15 mouse cellular contexts compared by ENCODE assay signal in the genomic region with DNA sequence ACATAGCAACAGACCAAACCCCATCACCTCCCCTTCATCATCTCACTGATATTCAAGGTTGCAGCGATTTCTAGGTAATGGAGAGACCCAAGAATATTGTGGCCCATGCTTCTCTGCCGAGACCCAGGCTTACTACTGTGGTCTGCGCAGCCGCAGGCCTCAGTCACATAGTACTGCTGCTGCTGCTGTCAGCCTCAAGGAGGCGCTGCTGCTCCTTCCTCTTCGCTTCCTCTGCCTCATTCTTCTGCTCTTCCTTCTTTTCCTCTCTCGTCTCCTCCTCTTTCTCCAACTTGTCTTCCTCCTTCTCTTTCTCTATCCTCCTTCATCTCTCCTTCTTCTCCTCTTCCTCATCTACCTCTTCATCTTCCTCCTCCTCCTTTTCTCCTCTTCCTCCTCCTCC. TPM values are rescaled to one million over a fixed set of nuclear protein-coding genes. Genes with fewer than 3 reads are reported as not detected.
A peak's percentile ranks its signal among the peaks of the same experiment; 100 is the strongest.
DNase-seq lines count a peak whose midpoint lies in the region; ATAC-seq and TF ChIP-seq lines count a peak whose summit lies in the region.
"Had no signal": no experiment of that assay in that cellular context is flagged by ENCODE, and none has a peak within 500 bp of the region (broad histone marks: within the 10 kb centered on the region; RNA-seq: fewer than 3 reads in every experiment).

No protein-coding gene starts in this region.

- H3K27ac ChIP-seq in layer of hippocampus, adult 2 months = no peak overlapping the region
- H3K27ac ChIP-seq in CH12.LX (ENCODE audit: insufficient read depth, low read depth) = no peak overlapping the region
- no peak overlapping the region for H3K27ac ChIP-seq in ES-E14 (ENCODE audit: insufficient read depth, low read depth, low read length, poor library complexity, severe bottlenecking)
- H3K27ac ChIP-seq in midbrain, embryonic 16.5 days (ENCODE audit: low read length) = no peak overlapping the region
- H3K27ac ChIP-seq: embryonic facial prominence, embryonic 10.5 days; stomach, embryonic 15.5 days had no signal

- H3K27me3 ChIP-seq in CH12.LX (replicated peaks) = no peaks in the 10 kb centered on the region
- no peaks in the 10 kb centered on the region for H3K27me3 ChIP-seq in midbrain, embryonic 16.5 days (ENCODE audit: control insufficient read depth, insufficient read depth, low read depth, low read length)
- H3K27me3 ChIP-seq: stomach, embryonic 15.5 days had no signal

- ATAC-seq in midbrain, embryonic 16.5 days = no peak
- ATAC-seq: CD4-positive, CD25-positive, alpha-beta regulatory T cell, adult 4 months had no signal

- dilution Hi-C loops in CH12.LX (cut with MboI; ENCODE audit: extremely low pct_ligation_motif_present, extremely low pct_unique_long_range_greater_than_20kb, low sequenced_read_pairs) = no loop called here

- H3K9ac ChIP-seq in CH12.LX (ENCODE audit: insufficient read depth, low read depth) = no peak overlapping the region
- no peak overlapping the region for H3K9ac ChIP-seq in ES-E14 (ENCODE audit: insufficient read depth, low read depth, low read length, poor library complexity, severe bottlenecking)
- no peak overlapping the region for H3K9ac ChIP-seq in midbrain, embryonic 16.5 days (ENCODE audit: low read depth, low read length)
- H3K9ac ChIP-seq: stomach, embryonic 15.5 days had no signal

- no peak for TF ChIP-seq POLR2A in CH12.LX (IDR thresholded peaks at IDR 0.05; ENCODE audit: low read depth, low read length)

- H3K36me3 ChIP-seq in CH12.LX (replicated peaks in 1 of 2; ENCODE audit: control insufficient read depth in 1 of 2, insufficient read depth in 1 of 2, low read length in 1 of 2) = no peaks in the 10 kb centered on the region
- H3K36me3 ChIP-seq in ES-E14 (ENCODE audit: control insufficient read depth, insufficient read depth, low read length, poor library complexity, severe bottlenecking) = no peaks in the 10 kb centered on the region
- H3K36me3 ChIP-seq in midbrain, embryonic 16.5 days (ENCODE audit: control insufficient read depth, insufficient read depth, low read length) = no peaks in the 10 kb centered on the region
- H3K36me3 ChIP-seq: embryonic facial prominence, embryonic 10.5 days; stomach, embryonic 15.5 days had no signal

- TF ChIP-seq CTCF in layer of hippocampus, adult 2 months (conservative IDR thresholded peaks at IDR 0.05) = peak; percentile 54
- TF ChIP-seq CTCF in CH12.LX (conservative IDR thresholded peaks at IDR 0.05 in 1 of 2, IDR thresholded peaks at IDR 0.05 in 1 of 2; ENCODE audit: low read depth in 2 of 2, low read length in 2 of 2) = peak in 1 of 2 experiments; percentile 56; a peak in 3 of 4 replicates

- 53% methylated on average over 7 of the region's 7 CpGs for whole genome bisulfite sequencing in midbrain, embryonic 16.5 days

- TF ChIP-seq RAD21 in CH12.LX (IDR thresholded peaks at IDR 0.05; ENCODE audit: low read depth, low read length) = peak; percentile 44

- H3K4me2 ChIP-seq in CH12.LX (ENCODE audit: insufficient read depth, low read depth, poor library complexity, severe bottlenecking) = no peak overlapping the region
- no peak overlapping the region for H3K4me2 ChIP-seq in midbrain, embryonic 16.5 days (ENCODE audit: low read length)
- H3K4me2 ChIP-seq: stomach, embryonic 15.5 days had no signal

- no peak overlapping the region for H3K4me3 ChIP-seq in layer of hippocampus, adult 2 months
- no peak overlapping the region for H3K4me3 ChIP-seq in CH12.LX (replicated peaks in 1 of 3; ENCODE audit: low read depth in 2 of 3, low read length in 2 of 3, poor library complexity in 1 of 3)
- H3K4me3 ChIP-seq in ES-E14 (ENCODE audit: insufficient read depth in 1 of 2, low read depth in 1 of 2, low read length in 2 of 2, poor library complexity in 1 of 2, severe bottlenecking in 1 of 2) = no peak overlapping the region
- H3K4me3 ChIP-seq in midbrain, embryonic 16.5 days (ENCODE audit: low read depth, low read length) = no peak overlapping the region
- H3K4me3 ChIP-seq: embryonic facial prominence, embryonic 10.5 days; stomach, embryonic 15.5 days had no signal

- in situ Hi-C loops in CH12.LX (cut with MboI; ENCODE audit: low pct_ligation_motif_present, low pct_unique_long_range_greater_than_20kb, low sequenced_read_pairs) (no loop called here), ES-E14 (cut with MboI; ENCODE audit: low sequenced_read_pairs in 2 of 2, unreplicated experiment in 2 of 2) (loop anchor here in 1 of 2 experiments (10.0 kb wide), 1 partner anchor 150 kb away; no protein-coding TSS in a partner anchor)

- H3K9me3 ChIP-seq in CH12.LX (replicated peaks; ENCODE audit: low read length) = no peaks in the 10 kb centered on the region
- no peaks in the 10 kb centered on the region for H3K9me3 ChIP-seq in ES-E14 (ENCODE audit: control insufficient read depth, insufficient read depth, low read depth, low read length)
- no peaks in the 10 kb centered on the region for H3K9me3 ChIP-seq in midbrain, embryonic 16.5 days (replicated peaks; ENCODE audit: control insufficient read depth, low read length, poor library complexity, severe bottlenecking)
- H3K9me3 ChIP-seq: stomach, embryonic 15.5 days had no signal

- no peak for DNase-seq in layer of hippocampus, adult 2 months (ENCODE audit: low spot score in 2 of 2)
- DNase-seq in layer of hippocampus, postnatal 36 days = no peak
- DNase-seq in CH12.LX (ENCODE audit: extremely low read depth) (peak; percentile 22), ES-E14 (ENCODE audit: low read depth, low spot score) (peak; percentile 58)
- DNase-seq in lung, postnatal 14 days = peak; percentile 28
- DNase-seq in frontal cortex, postnatal 14 days (ENCODE audit: low spot score in 2 of 2) = no peak
- DNase-seq: adrenal gland, postnatal 10 days; cerebellum, postnatal 14 days; heart, adult 11 months; kidney, postnatal 25 days had no signal

- H3K79me2 ChIP-seq in CH12.LX (replicated peaks; ENCODE audit: control insufficient read depth, extremely low read depth, insufficient read depth, poor library complexity, severe bottlenecking) = no peaks in the 10 kb centered on the region

- peaks cover 0 to 8% of the 10 kb centered on the region in 2 experiments; a peak in 2 of 4 replicates for H3K4me1 ChIP-seq in CH12.LX (ENCODE audit: control insufficient read depth in 1 of 2, insufficient read depth in 2 of 2)
- H3K4me1 ChIP-seq in ES-E14 (ENCODE audit: control insufficient read depth in 2 of 2, insufficient read depth in 2 of 2, low read length in 2 of 2, poor library complexity in 1 of 2) = peaks cover 0 to 4% of the 10 kb centered on the region in 2 experiments; a peak in 2 of 4 replicates
- no peaks in the 10 kb centered on the region for H3K4me1 ChIP-seq in midbrain, embryonic 16.5 days (ENCODE audit: control insufficient read depth, insufficient read depth, low read length)
- H3K4me1 ChIP-seq: embryonic facial prominence, embryonic 10.5 days; stomach, embryonic 15.5 days had no signal

- no peak for TF ChIP-seq EP300 in CH12.LX (IDR thresholded peaks at IDR 0.05; ENCODE audit: low read length)

TF ChIP-seq in CH12.LX, 34 proteins besides CTCF, POLR2A, EP300 and RAD21:
- TF ChIP-seq NRF1 (IDR thresholded peaks at IDR 0.05; ENCODE audit: low read depth, low read length) = peak; percentile 39; the same call in 1 of the 2 replicates
- no peak for TF ChIP-seq USF1 (IDR thresholded peaks at IDR 0.05; ENCODE audit: low read depth, low read length)
- TF ChIP-seq SMC3 (IDR thresholded peaks at IDR 0.05; ENCODE audit: low read depth, low read length) = peak; percentile 26
- no peak for TF ChIP-seq IRF4 (IDR thresholded peaks at IDR 0.05; ENCODE audit: low read depth, low read length)

TF ChIP-seq in ES-E14, 5 proteins besides CTCF, POLR2A, EP300 and RAD21:
- TF ChIP-seq ZNF384 (IDR thresholded peaks at IDR 0.05; ENCODE audit: low read depth, low read length) = no peak
- TF ChIP-seq CHD2 (IDR thresholded peaks at IDR 0.05; ENCODE audit: low read depth, low read length) = no peak
- no peak for TF ChIP-seq ZC3H11A (IDR thresholded peaks at IDR 0.05; ENCODE audit: borderline replicate concordance, low read depth, low read length)
- no peak for TF ChIP-seq MAFK (IDR thresholded peaks at IDR 0.05; ENCODE audit: insufficient read depth, low read depth, low read length)
- no peak for TF ChIP-seq HCFC1 (IDR thresholded peaks at IDR 0.05; ENCODE audit: borderline replicate concordance, insufficient read depth, low read length)

RNA-seq across cellular contexts. Expression of a gene that starts 22.4 kb away (rescaled TPM):
- total RNA-seq in layer of hippocampus, adult 2 months (2021) = under 1 TPM; 0.61 to 1.00 TPM
- total RNA-seq in layer of hippocampus, postnatal 36 days (2021) = 1 to 10 TPM; 1.2 to 1.5 TPM
- 244 and 294 TPM in 2 replicates for total RNA-seq in CH12.LX (2012; rRNA removed)
- 768 and 838 TPM in 2 replicates for total RNA-seq in CH12.LX (2014; rRNA removed)
- 203 and 221 TPM in 2 replicates for polyA plus RNA-seq in CH12.LX (2012; ENCODE audit: insufficient read length, low read depth)
- 191 and 351 TPM in 2 replicates for total RNA-seq in ES-E14 (2012; rRNA removed)
- 31.9 and 49.3 TPM in 2 replicates for polyA plus RNA-seq in midbrain, embryonic 16.5 days (2015; fragmentation: Nextera tagmentation; extraction: Ambion mirVana)
- total RNA-seq: left cerebral cortex, adult 18-20 months had no signal

RNA-seq across cellular contexts. Expression of a gene that starts 23.4 kb away (rescaled TPM):
- total RNA-seq in layer of hippocampus, adult 2 months (2021) = 100 to 1,000 TPM; 474 to 477 TPM
- total RNA-seq in layer of hippocampus, postnatal 36 days (2021) = 100 to 1,000 TPM; 459 to 516 TPM
- total RNA-seq in CH12.LX (2012; rRNA removed) (3.9 and 4.7 TPM in 2 replicates), CH12.LX (2014; rRNA removed) (4.5 and 6.2 TPM in 2 replicates), ES-E14 (2012; rRNA removed) (6.5 and 14.0 TPM in 2 replicates)
- 6.9 and 8.3 TPM in 2 replicates for polyA plus RNA-seq in CH12.LX (2012; ENCODE audit: insufficient read length, low read depth)
- polyA plus RNA-seq in midbrain, embryonic 16.5 days (2015; fragmentation: Nextera tagmentation; extraction: Ambion mirVana) = 86.7 and 102 TPM in 2 replicates

Comparison
In these comparisons a context has a peak if more than half of its experiments do, and no peak if none do; other contexts are left out.
1. DNase-seq: peak in CH12.LX (single experiment), ES-E14 (single experiment) and lung, postnatal 14 days (single experiment); none in layer of hippocampus, adult 2 months (0 of 2), layer of hippocampus, postnatal 36 days (0 of 2) and frontal cortex, postnatal 14 days (0 of 2).
2. RNA of a gene that starts 22.4 kb away (total RNA-seq): 244 to 838 TPM in CH12.LX and 191 to 351 TPM in ES-E14; 1.2 to 1.5 TPM in layer of hippocampus, postnatal 36 days and 0.61 to 1.00 TPM in layer of hippocampus, adult 2 months; every median in the first group is over 10 times any median in the second.
3. RNA of a gene that starts 23.4 kb away (total RNA-seq): 459 to 516 TPM in layer of hippocampus, postnatal 36 days and 474 to 477 TPM in layer of hippocampus, adult 2 months; 6.5 to 14.0 TPM in ES-E14 and 3.9 to 6.2 TPM in CH12.LX; every median in the first group is over 10 times any median in the second.